Mouse (Mus musculus) hindbrain, embryonic 12.5 days (tissue): ENCODE measurements around the gene Man2b2. TPM values are rescaled to one million over a fixed set of nuclear protein-coding genes. Genes with fewer than 3 reads are reported as not detected.

ENCODE experiments used
- polyA plus RNA-seq: library from polyadenylated mRNA; unstranded; fragments of >200 nt; fragmentation: Nextera tagmentation; extraction: Ambion mirVana; gene quantifications from 2 replicates; pipeline ENCODE4 v1.2.1, GENCODE M21; 2016

The Man2b2 gene
- polyA plus RNA-seq, 1 experiment from 2014 or later, result 16.1 TPM

Other genes with a start within 250 kb of the Man2b2 start
- gene Tbc1d14, start 237.4 kb downstream of the Man2b2 start, polyA plus RNA-seq, result 56.2 and 57.4 TPM in 2 replicates
- gene D5Ertd579e, start 134.6 kb downstream of the Man2b2 start, polyA plus RNA-seq, result 41.8 and 43.3 TPM in 2 replicates
- 28.0 and 29.2 TPM in 2 replicates for gene Bloc1s4, start 82.0 kb downstream of the Man2b2 start, polyA plus RNA-seq
- 495 and 532 TPM in 2 replicates for gene Mrfap1, start 33.9 kb downstream of the Man2b2 start, polyA plus RNA-seq
- 7.6 and 8.0 TPM in 2 replicates for gene Ppp2r2c, start 37.9 kb upstream of the Man2b2 start, polyA plus RNA-seq
- gene Wfs1, start 158.6 kb upstream of the Man2b2 start, polyA plus RNA-seq, result 8.6 and 9.6 TPM in 2 replicates